Mouse (Mus musculus): ENCODE results near the gene Nell2. TPM values are rescaled to one million over a fixed set of nuclear protein-coding genes. Genes with fewer than 3 reads are reported as not detected.

Gene Nell2
- total and polyA plus RNA-seq, 3 experiments, result not detected

DNA sequence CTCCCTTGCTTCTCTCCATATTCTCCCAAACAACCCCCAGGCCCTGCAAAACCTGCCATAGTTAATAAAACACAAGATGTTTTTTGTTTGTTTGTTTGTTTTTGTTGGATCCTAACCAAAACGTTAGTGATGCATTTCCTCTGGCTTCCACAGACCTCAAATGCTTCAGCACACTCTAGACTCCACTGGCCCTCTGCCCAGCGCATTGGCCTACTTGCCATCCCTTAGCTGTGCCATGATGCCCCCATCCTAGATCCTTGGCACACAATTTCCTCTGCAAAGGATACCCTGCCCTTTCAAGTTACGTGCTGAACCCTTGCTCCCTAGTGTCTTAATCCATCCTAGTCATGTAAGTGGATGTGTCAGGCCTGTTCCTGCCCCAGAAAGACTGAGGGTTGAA lies 255.1 kb downstream of the Nell2 start:
- H3K9ac ChIP-seq (ENCODE audit: insufficient read depth, low read depth), result no peak overlapping the region
- H3K4me1 ChIP-seq (ENCODE audit: control insufficient read depth in 1 of 2, insufficient read depth in 2 of 2), result no peaks in the 10 kb centered on the region
- no peaks in the 10 kb centered on the region for H3K27me3 ChIP-seq (replicated peaks)
- H3K9me3 ChIP-seq (replicated peaks; ENCODE audit: low read length), result peaks cover 51% of the 10 kb centered on the region
- no peaks in the 10 kb centered on the region for H3K36me3 ChIP-seq (replicated peaks in 1 of 2; ENCODE audit: control insufficient read depth in 1 of 2, insufficient read depth in 1 of 2, low read length in 1 of 2)
- DNase-seq (ENCODE audit: extremely low read depth), result no peak
- dilution Hi-C loops (cut with MboI; ENCODE audit: extremely low pct_ligation_motif_present, extremely low pct_unique_long_range_greater_than_20kb, low sequenced_read_pairs), result no loop called here
- no peaks in the 10 kb centered on the region for H3K79me2 ChIP-seq (replicated peaks; ENCODE audit: control insufficient read depth, extremely low read depth, insufficient read depth, poor library complexity, severe bottlenecking)
- no peak overlapping the region for H3K27ac ChIP-seq (ENCODE audit: insufficient read depth, low read depth)
- in situ Hi-C loops (cut with MboI; ENCODE audit: low pct_ligation_motif_present, low pct_unique_long_range_greater_than_20kb, low sequenced_read_pairs), result no loop called here
- TF ChIP-seq ETS1 (conservative IDR thresholded peaks at IDR 0.05; ENCODE audit: low read depth, low read length), result no peak
- H3K4me3 ChIP-seq (replicated peaks in 1 of 3; ENCODE audit: low read depth in 2 of 3, low read length in 2 of 3, poor library complexity in 1 of 3), result no peak overlapping the region
- no peak overlapping the region for H3K4me2 ChIP-seq (ENCODE audit: insufficient read depth, low read depth, poor library complexity, severe bottlenecking)

GRCm38 (mm10) chr15:95272167-95272566 lies 256.2 kb downstream of the Nell2 start:
- Histone ChIP-seq H3K4me1 (ENCODE audit: control insufficient read depth in 1 of 2, insufficient read depth in 2 of 2) (no peaks in the 10 kb centered on the region), H3K9ac (ENCODE audit: insufficient read depth, low read depth) (no peak overlapping the region), H3K27me3 (replicated peaks) (no peaks in the 10 kb centered on the region), H3K4me2 (ENCODE audit: insufficient read depth, low read depth, poor library complexity, severe bottlenecking) (no peak overlapping the region), H3K4me3 (replicated peaks in 1 of 3; ENCODE audit: low read depth in 2 of 3, low read length in 2 of 3, poor library complexity in 1 of 3) (no peak overlapping the region), H3K36me3 (replicated peaks in 1 of 2; ENCODE audit: control insufficient read depth in 1 of 2, insufficient read depth in 1 of 2, low read length in 1 of 2) (no peaks in the 10 kb centered on the region), H3K9me3 (replicated peaks; ENCODE audit: low read length) (peaks cover 51% of the 10 kb centered on the region), H3K27ac (ENCODE audit: insufficient read depth, low read depth) (no peak overlapping the region), H3K79me2 (replicated peaks; ENCODE audit: control insufficient read depth, extremely low read depth, insufficient read depth, poor library complexity, severe bottlenecking) (no peaks in the 10 kb centered on the region)
- TF ChIP-seq MAFK (IDR thresholded peaks at IDR 0.05; ENCODE audit: insufficient replicate concordance, low read length), result no peak
- TF ChIP-seq USF2 (conservative IDR thresholded peaks at IDR 0.05; ENCODE audit: low read depth, low read length), result no peak
- no peak for TF ChIP-seq MYC (IDR thresholded peaks at IDR 0.05; ENCODE audit: low read depth, low read length)
- no peak for TF ChIP-seq IRF4 (IDR thresholded peaks at IDR 0.05; ENCODE audit: low read depth, low read length)
- no peak for TF ChIP-seq ELF1 (IDR thresholded peaks at IDR 0.05; ENCODE audit: low read depth, low read length)
- no peak for TF ChIP-seq PAX5 (IDR thresholded peaks at IDR 0.05; ENCODE audit: low read length)
- TF ChIP-seq JUND (conservative IDR thresholded peaks at IDR 0.05; ENCODE audit: low read depth, low read length), result no peak
- no peak for TF ChIP-seq GABPA (IDR thresholded peaks at IDR 0.05; ENCODE audit: insufficient replicate concordance, low read depth, low read length)
- no peak for TF ChIP-seq E2F4 (IDR thresholded peaks at IDR 0.05; ENCODE audit: insufficient replicate concordance, low read depth, low read length)
- no peak for TF ChIP-seq POLR2A (IDR thresholded peaks at IDR 0.05; ENCODE audit: low read depth, low read length)
- TF ChIP-seq NRF1 (IDR thresholded peaks at IDR 0.05; ENCODE audit: low read depth, low read length), result no peak
- no peak for TF ChIP-seq JUN (IDR thresholded peaks at IDR 0.05; ENCODE audit: insufficient read depth, low read depth, low read length)
- no peak for TF ChIP-seq ZKSCAN1 (IDR thresholded peaks at IDR 0.05; ENCODE audit: borderline replicate concordance, low read depth, low read length)
- no peak for TF ChIP-seq TCF12 (IDR thresholded peaks at IDR 0.05; ENCODE audit: low read depth, low read length)
- dilution Hi-C loops (cut with MboI; ENCODE audit: extremely low pct_ligation_motif_present, extremely low pct_unique_long_range_greater_than_20kb, low sequenced_read_pairs), result no loop called here
- DNase-seq (ENCODE audit: extremely low read depth), result no peak
- in situ Hi-C loops (cut with MboI; ENCODE audit: low pct_ligation_motif_present, low pct_unique_long_range_greater_than_20kb, low sequenced_read_pairs), result no loop called here

All from CH12.LX (cell line).